Mouse (Mus musculus): ENCODE measurements at regions not wholly inside any gene's neighbourhood (a gene's known extent, or its start where the extent isn't known, plus 50 kb on each side); places are given as distances from the start of the nearest gene placed in this dataset.

- no peak for DNase-seq (ENCODE audit: low spot score in 2 of 2)
Measured at GRCm38 (mm10) chr5:91697075-91697474, 179.7 kb downstream of the Parm1 start.

GRCm38 (mm10) chr5:91696532-91696931 lies 179.1 kb downstream of the Parm1 start:
- no peak for DNase-seq (ENCODE audit: low spot score in 2 of 2)

- no peak for DNase-seq (ENCODE audit: low spot score in 2 of 2)
Measured at GRCm38 (mm10) chr5:91695632-91696031, 178.2 kb downstream of the Parm1 start.

GRCm38 (mm10) chr5:91693277-91693676 lies 175.9 kb downstream of the Parm1 start:
- DNase-seq (ENCODE audit: low spot score in 2 of 2) = no peak

GRCm38 (mm10) chr5:91692292-91692691 lies 174.9 kb downstream of the Parm1 start:
- no peak for DNase-seq (ENCODE audit: low spot score in 2 of 2)

DNA sequence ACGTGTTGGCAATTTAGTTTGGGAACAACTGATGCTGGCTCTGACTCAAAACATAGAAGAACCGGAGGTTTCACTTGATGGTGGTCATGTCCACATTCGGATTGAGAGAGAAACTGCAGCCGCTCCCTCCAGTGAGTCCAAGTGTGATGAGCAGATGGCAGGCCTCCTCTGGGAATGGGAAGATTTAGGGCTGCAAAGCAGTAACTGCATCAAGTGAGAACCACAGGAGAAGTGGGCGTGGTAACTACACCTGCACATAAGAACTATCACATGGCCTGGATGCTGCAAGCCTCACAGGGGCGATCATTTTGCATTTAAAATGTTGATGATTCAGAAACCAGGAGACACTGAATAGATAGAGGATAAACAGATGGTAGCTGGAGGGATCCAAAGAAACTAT lies 161.3 kb downstream of the Parm1 start:
- no peak for DNase-seq (ENCODE audit: low spot score in 2 of 2)
